Mouse (Mus musculus): ENCODE measurements at regions not wholly inside any gene's neighbourhood (a gene's known extent, or its start where the extent isn't known, plus 50 kb on each side); places are given as distances from the start of the nearest gene placed in this dataset.

DNA sequence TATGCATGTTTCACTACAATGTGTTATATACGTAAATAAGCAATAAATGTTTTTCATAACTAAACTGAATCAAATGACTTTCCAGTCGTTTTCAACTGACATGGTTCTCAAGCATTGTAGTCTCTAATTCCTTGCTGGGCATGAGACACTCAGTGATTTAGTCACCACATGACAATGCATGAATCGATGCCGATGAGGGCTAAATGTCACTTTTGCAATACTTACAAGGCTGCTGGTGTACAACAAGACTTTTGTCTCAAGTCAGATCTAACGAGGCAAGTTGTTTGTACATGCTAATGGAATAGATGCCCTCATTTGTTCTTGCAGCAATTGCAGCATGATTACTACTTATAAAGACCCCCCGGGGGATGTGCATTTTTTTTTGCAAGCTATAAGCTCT is 120.2 kb upstream of the Ifne start:
- TF ChIP-seq CTCF (conservative IDR thresholded peaks at IDR 0.05; ENCODE audit: insufficient read depth, insufficient read length, low read depth, low read length) (no peak), POLR2A (IDR thresholded peaks at IDR 0.05; ENCODE audit: low read depth, low read length) (no peak)

Data from kidney, adult 2 months (tissue).